ENCODE assay signal across 9 mouse cellular contexts in the genomic region with DNA sequence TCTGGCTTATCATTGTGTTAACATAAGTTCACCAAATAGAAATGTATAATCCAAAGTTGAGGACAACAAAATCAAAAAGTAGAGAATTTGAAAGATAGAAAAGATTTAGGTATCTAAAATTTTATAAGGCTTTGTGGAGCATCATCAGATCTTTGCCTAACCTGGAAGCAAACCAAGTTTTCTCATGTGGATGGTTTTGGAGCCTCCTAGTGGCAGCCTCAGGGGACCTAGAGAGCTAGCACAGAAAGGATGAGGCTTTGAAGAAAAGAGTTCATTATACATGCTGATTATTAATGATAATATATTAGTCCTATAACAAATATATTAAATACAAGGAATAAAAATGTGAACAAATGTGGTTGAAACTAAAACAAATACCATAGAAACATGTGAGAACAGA.
A peak's percentile ranks its signal among the peaks of the same experiment; 100 is the strongest.
DNase-seq lines count a peak whose midpoint lies in the region; ATAC-seq and TF ChIP-seq lines count a peak whose summit lies in the region.
"Had no signal": no experiment of that assay in that cellular context is flagged by ENCODE, and none has a peak within 500 bp of the region (broad histone marks: within the 10 kb centered on the region; RNA-seq: fewer than 3 reads in every experiment).

No protein-coding gene starts in this region.

- no peaks in the 10 kb centered on the region for H3K27me3 ChIP-seq in cerebellum, adult 2 months (ENCODE audit: control insufficient read depth, insufficient read depth, low read length)
- no peaks in the 10 kb centered on the region for H3K27me3 ChIP-seq in midbrain, postnatal 0 days (ENCODE audit: insufficient read depth, low read length)
- H3K27me3 ChIP-seq in midbrain, embryonic 15.5 days (replicated peaks) = no peaks in the 10 kb centered on the region
- no peaks in the 10 kb centered on the region for H3K27me3 ChIP-seq in neural tube, embryonic 11.5 days (ENCODE audit: control insufficient read depth, insufficient read depth, low read length)

- ATAC-seq in midbrain, postnatal 0 days (ENCODE audit: low FRiP score) = no peak
- no peak for ATAC-seq in midbrain, embryonic 15.5 days (replicated peaks)
- no peak for ATAC-seq in neural tube, embryonic 11.5 days (ENCODE audit: insufficient read depth, low FRiP score, low TSS enrichment)

- DNase-seq in cerebellum, adult 2 months = peak; percentile 2 to 10
- no peak for DNase-seq in cerebellum, adult 11 months
- peak; percentile 51 for DNase-seq in midbrain, postnatal 0 days (ENCODE audit: low spot score)
- DNase-seq in embryo, embryonic 10 days (ENCODE audit: low spot score) = peak; percentile 51
- DNase-seq in layer of hippocampus, adult 2 months (ENCODE audit: low spot score in 2 of 2) = peak; percentile 2 to 68
- peak; percentile 28 for DNase-seq in neural tube, embryonic 11.5 days (ENCODE audit: low spot score)
- DNase-seq in T-cell, adult 2 months (ENCODE audit: low spot score) = no peak

- no peaks in the 10 kb centered on the region for H3K36me3 ChIP-seq in midbrain, postnatal 0 days (ENCODE audit: insufficient read depth, low read length)
- no peaks in the 10 kb centered on the region for H3K36me3 ChIP-seq in midbrain, embryonic 15.5 days (replicated peaks)
- no peaks in the 10 kb centered on the region for H3K36me3 ChIP-seq in neural tube, embryonic 11.5 days (ENCODE audit: control insufficient read depth, insufficient read depth, low read length)

- no peak for TF ChIP-seq POLR2A in cerebellum, adult 2 months (IDR thresholded peaks at IDR 0.05; ENCODE audit: borderline replicate concordance, insufficient read depth, low read length)

- no peak overlapping the region for H3K27ac ChIP-seq in cerebellum, adult 2 months (ENCODE audit: insufficient read depth, low read length)
- no peak overlapping the region for H3K27ac ChIP-seq in midbrain, postnatal 0 days (ENCODE audit: low read depth, low read length)
- H3K27ac ChIP-seq in midbrain, embryonic 15.5 days = no peak overlapping the region
- no peak overlapping the region for H3K27ac ChIP-seq in layer of hippocampus, adult 2 months
- H3K27ac ChIP-seq in neural tube, embryonic 11.5 days (ENCODE audit: low read depth, low read length) = no peak overlapping the region

- no peaks in the 10 kb centered on the region for H3K4me1 ChIP-seq in cerebellum, adult 2 months (ENCODE audit: control insufficient read depth, insufficient read depth, low read length)
- no peaks in the 10 kb centered on the region for H3K4me1 ChIP-seq in midbrain, postnatal 0 days (ENCODE audit: insufficient read depth, low read length)
- no peaks in the 10 kb centered on the region for H3K4me1 ChIP-seq in midbrain, embryonic 15.5 days
- H3K4me1 ChIP-seq in neural tube, embryonic 11.5 days (ENCODE audit: control insufficient read depth, insufficient read depth, low read length) = no peaks in the 10 kb centered on the region

- no peak overlapping the region for H3K9ac ChIP-seq in midbrain, postnatal 0 days (replicated peaks; ENCODE audit: low read length, poor library complexity, severe bottlenecking)
- H3K9ac ChIP-seq in midbrain, embryonic 15.5 days = no peak overlapping the region
- H3K9ac ChIP-seq in neural tube, embryonic 11.5 days (ENCODE audit: low read length) = no peak overlapping the region

- TF ChIP-seq CTCF in cerebellum, adult 2 months (IDR thresholded peaks at IDR 0.05; ENCODE audit: borderline replicate concordance, insufficient read depth, low read depth, low read length) = peak; percentile 29; the same call in 1 of the 2 replicates
- peak; percentile 66 for TF ChIP-seq CTCF in midbrain, postnatal 0 days (IDR thresholded peaks at IDR 0.05)
- TF ChIP-seq CTCF in layer of hippocampus, adult 2 months (conservative IDR thresholded peaks at IDR 0.05) = peak; percentile 87

- no peak overlapping the region for H3K4me2 ChIP-seq in midbrain, postnatal 0 days (ENCODE audit: low read depth, low read length, poor library complexity, severe bottlenecking)
- H3K4me2 ChIP-seq in midbrain, embryonic 15.5 days = no peak overlapping the region
- no peak overlapping the region for H3K4me2 ChIP-seq in neural tube, embryonic 11.5 days (ENCODE audit: low read depth)

- H3K9me3 ChIP-seq in midbrain, postnatal 0 days (ENCODE audit: low read length) = 0 out of 2 replicates have a peak, but pooled peaks cover under 1% of the 10 kb centered on the region
- H3K9me3 ChIP-seq in midbrain, embryonic 15.5 days = no peaks in the 10 kb centered on the region
- H3K9me3 ChIP-seq in neural tube, embryonic 11.5 days (ENCODE audit: control insufficient read depth, low read length) = no peaks in the 10 kb centered on the region

- no peak overlapping the region for H3K4me3 ChIP-seq in cerebellum, adult 2 months (replicated peaks; ENCODE audit: insufficient read depth, low read depth, low read length)
- H3K4me3 ChIP-seq in midbrain, postnatal 0 days (ENCODE audit: low read depth, low read length) = no peak overlapping the region
- no peak overlapping the region for H3K4me3 ChIP-seq in midbrain, embryonic 15.5 days
- H3K4me3 ChIP-seq in layer of hippocampus, adult 2 months = no peak overlapping the region
- no peak overlapping the region for H3K4me3 ChIP-seq in neural tube, embryonic 11.5 days (ENCODE audit: low read depth, low read length)
- H3K4me3 ChIP-seq: erythroblast, embryonic 14.5 days had no signal

Comparison
In these comparisons a context has a peak if more than half of its experiments do, and no peak if none do; other contexts are left out.
1. DNase-seq: peak in cerebellum, adult 2 months (2 of 2), midbrain, postnatal 0 days (single experiment), embryo, embryonic 10 days (single experiment), layer of hippocampus, adult 2 months (2 of 2) and neural tube, embryonic 11.5 days (single experiment); none in cerebellum, adult 11 months (single experiment) and T-cell, adult 2 months (single experiment).
2. CTCF ChIP-seq: peak in every context shown above with its lines; median percentile 87 in layer of hippocampus, adult 2 months; 66 in midbrain, postnatal 0 days; 29 in cerebellum, adult 2 months.